Mouse (Mus musculus) bone marrow, adult 2 months (tissue): ENCODE data around the gene Pkd2.

Experiments used
- CTCF ChIP-seq: fragments of 200-500 bp; IDR thresholded peaks from 2 replicates; pipeline ENCODE4 v1.5.1; 2011; ENCODE audit warnings: low read length, control low read depth; ENCODE audit not compliant: control insufficient read depth, insufficient read depth
- POLR2A ChIP-seq: fragments of 200-500 bp; IDR thresholded peaks from 2 replicates; pipeline ENCODE4 v1.6.1; 2011; ENCODE audit warnings: low read depth, mild to moderate bottlenecking, control low read depth, low read length, borderline replicate concordance; ENCODE audit not compliant: control insufficient read depth

GRCm38 (mm10) chr5:104482856-104483255 is 23.6 kb downstream of the Pkd2 start:
- no peak for TF ChIP-seq POLR2A
- TF ChIP-seq CTCF: no peak
